24 mouse cellular contexts compared by ENCODE assay signal in the genomic region with DNA sequence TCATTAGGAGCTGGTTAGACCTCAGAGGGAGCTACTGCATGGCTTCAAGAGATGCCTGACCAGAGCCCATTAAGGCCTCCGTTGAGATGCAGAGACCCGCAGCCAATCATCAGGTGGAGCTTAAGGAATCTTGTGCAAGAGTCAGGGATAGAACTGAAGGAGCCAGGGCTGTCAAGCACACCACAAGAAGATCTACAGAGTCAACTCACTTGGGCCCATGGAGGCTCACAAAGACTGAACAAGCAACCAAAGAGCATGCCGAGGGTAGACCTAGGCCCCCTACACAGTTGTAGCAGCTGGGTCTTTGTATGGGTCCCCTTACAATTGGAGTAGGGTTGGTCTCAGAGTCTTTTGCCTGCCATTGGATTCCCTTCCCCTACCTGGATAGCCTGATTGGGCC. TPM values are rescaled to one million over a fixed set of nuclear protein-coding genes. Genes with fewer than 3 reads are reported as not detected.
DNase-seq lines count a peak whose midpoint lies in the region; ATAC-seq lines count a peak whose summit lies in the region.
"Had no signal": no experiment of that assay in that cellular context is flagged by ENCODE, and none has a peak within 500 bp of the region (broad histone marks: within the 10 kb centered on the region; RNA-seq: fewer than 3 reads in every experiment).

No protein-coding gene starts in this region.

- WGBS in heart, embryonic 10.5 days = 82% methylated on average over 3 of the region's 3 CpGs
- WGBS in intestine, embryonic 14.5 days = 91% methylated on average over 3 of the region's 3 CpGs
- 95% methylated on average over 3 of the region's 3 CpGs for WGBS in intestine, embryonic 16.5 days

- H3K36me3 ChIP-seq in heart, embryonic 10.5 days = no peaks in the 10 kb centered on the region
- no peaks in the 10 kb centered on the region for H3K36me3 ChIP-seq in intestine, embryonic 14.5 days (ENCODE audit: control insufficient read depth, insufficient read depth, low read length)
- no peaks in the 10 kb centered on the region for H3K36me3 ChIP-seq in intestine, embryonic 16.5 days (ENCODE audit: control insufficient read depth, insufficient read depth, low read length)
- H3K36me3 ChIP-seq: G1E had no signal

- H3K4me2 ChIP-seq in intestine, embryonic 14.5 days (ENCODE audit: low read length) = no peak overlapping the region
- no peak overlapping the region for H3K4me2 ChIP-seq in intestine, embryonic 16.5 days (ENCODE audit: low read depth, low read length)

- no peaks in the 10 kb centered on the region for H3K27me3 ChIP-seq in heart, embryonic 10.5 days (ENCODE audit: insufficient read depth, poor library complexity, severe bottlenecking)
- H3K27me3 ChIP-seq in intestine, embryonic 14.5 days (replicated peaks; ENCODE audit: control insufficient read depth, insufficient read depth, low read length) = no peaks in the 10 kb centered on the region
- no peaks in the 10 kb centered on the region for H3K27me3 ChIP-seq in intestine, embryonic 16.5 days (replicated peaks; ENCODE audit: control insufficient read depth, insufficient read depth, low read length)
- H3K27me3 ChIP-seq: CH12.LX, Patski had no signal

- H3K27ac ChIP-seq in heart, embryonic 10.5 days = no peak overlapping the region
- H3K27ac ChIP-seq in intestine, embryonic 14.5 days (ENCODE audit: low read depth) = no peak overlapping the region
- no peak overlapping the region for H3K27ac ChIP-seq in intestine, embryonic 16.5 days (ENCODE audit: low read length)

- no peak for ATAC-seq in intestine, embryonic 14.5 days (replicated peaks; ENCODE audit: low FRiP score, low TSS enrichment, low read depth)
- no peak for ATAC-seq in intestine, embryonic 16.5 days
- ATAC-seq: activated CD4-positive, CD25-positive, alpha-beta regulatory T cell, adult 4 months; CD4-positive, CD25-positive, alpha-beta regulatory T cell, adult 4 months; Patski had no signal

- intact Hi-C loops in heart, postnatal 14 days (cut with DNase I) = no loop called here

- no peaks in the 10 kb centered on the region; the same call in 1 of the 2 replicates for H3K4me1 ChIP-seq in heart, embryonic 10.5 days
- no peaks in the 10 kb centered on the region; the same call in 1 of the 2 replicates for H3K4me1 ChIP-seq in intestine, embryonic 14.5 days (replicated peaks; ENCODE audit: control insufficient read depth, insufficient read depth, low read length)
- no peaks in the 10 kb centered on the region for H3K4me1 ChIP-seq in intestine, embryonic 16.5 days (ENCODE audit: control insufficient read depth, insufficient read depth, low read length)

- no peak overlapping the region for H3K9ac ChIP-seq in intestine, embryonic 14.5 days (ENCODE audit: low read length)
- H3K9ac ChIP-seq in intestine, embryonic 16.5 days (ENCODE audit: low read depth, low read length) = no peak overlapping the region

- no peaks in the 10 kb centered on the region for H3K9me3 ChIP-seq in heart, embryonic 10.5 days
- H3K9me3 ChIP-seq in intestine, embryonic 14.5 days (ENCODE audit: control insufficient read depth, low read length) = no peaks in the 10 kb centered on the region
- H3K9me3 ChIP-seq in intestine, embryonic 16.5 days (ENCODE audit: control insufficient read depth, low read length) = no peaks in the 10 kb centered on the region
- H3K9me3 ChIP-seq: G1E had no signal

- no peak overlapping the region for H3K4me3 ChIP-seq in heart, embryonic 10.5 days
- H3K4me3 ChIP-seq in intestine, embryonic 14.5 days (ENCODE audit: low read depth, low read length) = no peak overlapping the region
- no peak overlapping the region for H3K4me3 ChIP-seq in intestine, embryonic 16.5 days (ENCODE audit: low read length)

- DNase-seq in heart, adult 11 months = peak; percentile 74
- DNase-seq in heart, postnatal 14 days = no peak
- peak; percentile 70 for DNase-seq in heart, embryonic 10.5 days (ENCODE audit: low spot score)
- DNase-seq in heart, adult 8-10 months (ENCODE audit: low spot score) = no peak
- peak; percentile 18 for DNase-seq in intestine, embryonic 14.5 days (ENCODE audit: low spot score)
- DNase-seq: adrenal gland, adult 2 months; adrenal gland, adult 8-10 months; adrenal gland, postnatal 10 days; adrenal gland, postnatal 14 days; adrenal gland, postnatal 25 days; adrenal gland, postnatal 36 days; B cell, adult 2 months; cerebellum, adult 11 months; cerebellum, adult 11-12 months; cerebellum, adult 18-20 months had no signal

RNA-seq across cellular contexts. Expression of a gene that starts 45.2 kb away (rescaled TPM):
- not detected for total RNA-seq in heart, postnatal 14 days (2021)
- not detected in 2 replicates for polyA plus RNA-seq in heart, embryonic 10.5 days (2016; fragmentation: Nextera tagmentation; extraction: Ambion mirVana)
- total RNA-seq in heart, adult 8-10 months (2022) = not detected
- polyA plus RNA-seq in intestine, embryonic 14.5 days (2014; fragmentation: Nextera tagmentation; extraction: Ambion mirVana) = not detected in 2 replicates
- 0.42 and 0.56 TPM in 2 replicates for polyA plus RNA-seq in intestine, embryonic 16.5 days (2015; fragmentation: Nextera tagmentation; extraction: Ambion mirVana)
- total RNA-seq: CH12.LX, ES-E14, MEL had no signal
- polyA plus RNA-seq: adrenal gland, adult 2 months; brain, embryonic 14.5 days; CD4-positive, CD25-positive, alpha-beta regulatory T cell, adult 4 months; G1E had no signal

RNA-seq across cellular contexts. Expression of a gene that starts 46.7 kb away (rescaled TPM):
- total RNA-seq in heart, postnatal 14 days (2021) = 10 to 100 TPM; 42.1 to 55.0 TPM
- 295 and 342 TPM in 2 replicates for polyA plus RNA-seq in heart, embryonic 10.5 days (2016; fragmentation: Nextera tagmentation; extraction: Ambion mirVana)
- total RNA-seq in heart, adult 8-10 months (2022) = 10 to 100 TPM; 42.7 to 52.9 (median 47.6) TPM
- polyA plus RNA-seq in intestine, embryonic 14.5 days (2014; fragmentation: Nextera tagmentation; extraction: Ambion mirVana) = 368 and 380 TPM in 2 replicates
- 390 and 398 TPM in 2 replicates for polyA plus RNA-seq in intestine, embryonic 16.5 days (2015; fragmentation: Nextera tagmentation; extraction: Ambion mirVana)

Comparison
In these comparisons a context has a peak if more than half of its experiments do, and no peak if none do; other contexts are left out.
1. DNase-seq: peak in heart, adult 11 months (single experiment), heart, embryonic 10.5 days (single experiment) and intestine, embryonic 14.5 days (single experiment); none in heart, postnatal 14 days (0 of 2) and heart, adult 8-10 months (single experiment).